Mouse (Mus musculus) forebrain, embryonic 13.5 days (tissue): ENCODE data around the gene Ascl4. TPM values are rescaled to one million over a fixed set of nuclear protein-coding genes. Genes with fewer than 3 reads are reported as not detected.

Experiments
- ATAC-seq: fragments of 200-750 bp; cut with Nextera tagmentation; 2 replicates; pipeline ENCODE4 v1.8.0; 2017
- H3K27ac ChIP-seq: fragments of 300-500 bp; sonication (generic); 2 replicates; pipeline ENCODE4 v1.5.1; 2015; ENCODE audit warnings: inconsistent platforms, mild to moderate bottlenecking, moderate library complexity
- H3K27me3 ChIP-seq: fragments of 300-500 bp; sonication (generic); 2 replicates; pipeline ENCODE4 v1.6.1; 2015; ENCODE audit warnings: mild to moderate bottlenecking, inconsistent platforms
- H3K36me3 ChIP-seq: fragments of 300-500 bp; sonication (generic); 2 replicates; pipeline ENCODE4 v1.6.1; 2015; ENCODE audit warnings: mild to moderate bottlenecking, inconsistent platforms; ENCODE audit not compliant: poor library complexity, severe bottlenecking
- H3K4me1 ChIP-seq: fragments of 300-500 bp; sonication (generic); 2 replicates; pipeline ENCODE4 v1.6.1; 2015; ENCODE audit warnings: inconsistent platforms
- H3K4me2 ChIP-seq: fragments of 300-500 bp; sonication (generic); 2 replicates; pipeline ENCODE4 v1.6.1; 2015; ENCODE audit warnings: inconsistent platforms, mild to moderate bottlenecking, moderate library complexity
- H3K4me3 ChIP-seq: fragments of 300-500 bp; sonication (generic); 2 replicates; pipeline ENCODE4 v1.5.1; 2015; ENCODE audit warnings: mild to moderate bottlenecking, inconsistent platforms
- H3K9ac ChIP-seq: fragments of 300-500 bp; sonication (generic); 2 replicates; pipeline ENCODE4 v1.6.1; 2015; ENCODE audit warnings: mild to moderate bottlenecking, inconsistent platforms
- H3K9me3 ChIP-seq: fragments of 300-500 bp; sonication (generic); replicated peaks from 2 replicates; pipeline ENCODE4 v1.6.1; 2016; ENCODE audit warnings: inconsistent platforms
- WGBS: fragments of 180-500 bp; shearing (Covaris S2); methylation state at CpG from one replicate; pipeline ENCODE4 v1.1.7; 2015; 5-methylcytosine and 5-hydroxymethylcytosine counted together
- polyA plus RNA-seq: library from polyadenylated mRNA; unstranded; fragments of >200 nt; fragmentation: Nextera tagmentation; extraction: Ambion mirVana; gene quantifications from 2 replicates; pipeline ENCODE4 v1.2.1, GENCODE M21; 2015

Ascl4 gene
- polyA plus RNA-seq, 1 experiment from 2014 or later, result 0.41 TPM

DNA sequence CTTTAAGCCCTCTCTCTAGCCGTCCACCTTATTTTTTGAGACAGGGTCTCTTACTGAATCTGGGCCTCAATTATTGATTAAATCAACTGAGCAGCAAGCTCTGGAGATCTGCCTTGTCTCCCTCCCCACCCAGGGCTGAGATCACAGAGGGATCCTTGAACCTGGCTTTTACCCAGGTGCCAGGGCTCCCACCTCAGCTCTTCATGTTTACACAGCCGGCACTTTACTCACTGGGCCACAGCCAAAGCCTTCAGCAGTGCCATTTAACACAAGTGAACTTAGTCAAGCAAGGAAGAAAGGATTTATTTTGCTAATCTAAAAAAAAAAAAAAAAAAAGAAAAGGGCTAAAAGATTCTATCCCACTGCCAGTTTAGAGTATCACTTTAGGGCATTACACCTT, 26.9 kb downstream of the Ascl4 start:
- Histone ChIP-seq H3K9ac (no peak overlapping the region), H3K4me1 (peaks cover 13% of the 10 kb centered on the region), H3K36me3 (peaks cover 55% of the 10 kb centered on the region), H3K9me3 (no peaks in the 10 kb centered on the region), H3K27me3 (no peaks in the 10 kb centered on the region), H3K27ac (no peak overlapping the region), H3K4me3 (no peak overlapping the region), H3K4me2 (no peak overlapping the region)
- no peak for ATAC-seq
- WGBS, result 84% methylated on average over 2 of the region's 2 CpGs

DNA sequence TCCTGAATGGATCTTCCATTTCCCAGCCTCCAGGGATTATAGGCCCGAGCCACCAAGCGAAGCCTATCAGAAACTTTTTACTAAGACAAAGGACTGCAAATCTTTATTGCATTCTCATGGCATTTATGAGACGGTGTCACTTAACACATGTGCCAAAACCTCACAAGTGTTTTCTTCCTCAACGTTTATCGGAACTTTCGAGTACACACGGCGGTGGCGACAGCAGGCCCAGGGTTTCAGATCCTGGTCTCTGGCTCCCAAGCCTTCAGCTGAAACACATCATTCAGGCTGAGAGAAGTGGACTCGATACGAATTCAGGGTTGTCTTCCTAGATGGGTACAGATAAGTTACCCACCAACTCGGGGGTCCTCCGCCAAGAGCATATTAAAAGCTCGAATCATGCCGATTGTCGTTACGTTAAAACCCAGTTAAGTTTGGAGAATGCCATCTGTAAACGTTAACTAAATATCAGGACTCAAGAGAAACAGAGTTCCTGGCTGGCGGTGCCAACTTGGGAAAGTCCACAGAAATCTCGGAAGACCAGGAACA, 29.5 kb downstream of the Ascl4 start:
- H3K27ac ChIP-seq, result peak overlapping the region; percentile 73; the same call in 1 of the 2 replicates
- peaks cover 32% of the 10 kb centered on the region for H3K36me3 ChIP-seq
- H3K4me3 ChIP-seq, result peak overlapping the region; percentile 99
- H3K4me1 ChIP-seq, result peaks cover 13% of the 10 kb centered on the region
- H3K9me3 ChIP-seq, result no peaks in the 10 kb centered on the region
- 0 out of 2 replicates have a peak, but pooled peaks have one; percentile 23 for ATAC-seq
- H3K27me3 ChIP-seq, result no peaks in the 10 kb centered on the region
- peak overlapping the region; percentile 83 for H3K4me2 ChIP-seq
- 5% methylated on average over 20 of the region's 20 CpGs for WGBS
- H3K9ac ChIP-seq, result peak overlapping the region; percentile 93

DNA sequence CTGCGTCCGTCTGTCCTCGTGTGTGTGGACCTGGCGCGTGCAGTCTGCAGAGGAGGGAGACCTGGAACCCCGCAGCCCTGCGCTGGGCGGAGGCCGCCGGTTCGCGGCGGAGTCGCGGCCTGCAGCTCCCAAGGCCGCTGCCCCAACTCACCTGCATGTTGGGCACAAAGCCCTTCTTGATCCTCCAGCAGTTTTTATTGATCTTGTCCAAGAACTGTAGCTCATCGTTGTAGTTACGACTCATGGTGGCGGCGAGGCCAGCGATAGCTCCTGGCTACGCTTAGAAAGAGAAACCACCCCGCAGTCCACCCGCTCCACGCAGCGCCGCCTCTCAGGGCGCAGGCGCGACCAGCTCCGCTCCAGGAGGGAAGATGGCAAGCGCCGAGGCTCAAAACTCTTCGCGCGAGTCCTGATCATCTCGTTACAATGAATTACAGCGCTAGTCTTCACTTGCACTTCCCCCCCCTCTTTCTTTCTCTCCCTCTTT, 30.0 kb downstream of the Ascl4 start, which contains the start of gene Rtcb:
TSS of gene Rtcb (minus strand) at position 360 of the 487 bp plus-strand sequence.
- peak; percentile 94 for ATAC-seq
- Histone ChIP-seq H3K27me3 (no peaks in the 10 kb centered on the region), H3K36me3 (peaks cover 27% of the 10 kb centered on the region), H3K9me3 (no peaks in the 10 kb centered on the region), H3K9ac (peak within 1 kb of the TSS; percentile 93), H3K4me2 (peak within 1 kb of the TSS; percentile 83), H3K4me1 (peaks cover 13% of the 10 kb centered on the region), H3K27ac (peak within 1 kb of the TSS; percentile 73; the same call in 1 of the 2 replicates), H3K4me3 (peak within 1 kb of the TSS; percentile 99)
- under 1% methylated on average over 38 of the region's 38 CpGs for WGBS

DNA sequence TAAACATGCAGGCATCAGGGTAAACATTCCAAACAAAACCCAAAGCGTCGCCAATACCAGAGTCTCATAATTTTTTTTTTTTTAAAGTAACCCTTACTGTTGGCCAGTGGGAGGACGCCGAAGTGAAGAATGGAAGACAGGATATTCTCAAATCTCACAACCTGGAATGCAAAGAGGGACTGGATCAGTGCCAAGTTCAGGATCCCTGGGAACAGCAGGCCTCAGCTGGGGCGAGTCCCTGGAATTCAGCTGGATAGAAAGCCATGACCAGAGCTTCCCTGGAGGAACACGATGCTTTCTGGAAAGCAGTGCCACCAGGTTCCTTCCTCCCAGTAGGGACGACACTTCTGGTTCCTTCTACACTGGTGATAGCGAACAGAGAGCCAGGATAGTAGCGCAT, 35.4 kb downstream of the Ascl4 start:
- Histone ChIP-seq H3K4me1 (no peaks in the 10 kb centered on the region), H3K36me3 (no peaks in the 10 kb centered on the region), H3K27me3 (no peaks in the 10 kb centered on the region; the same call in 1 of the 2 replicates), H3K4me3 (no peak overlapping the region), H3K9me3 (no peaks in the 10 kb centered on the region), H3K9ac (no peak overlapping the region), H3K4me2 (no peak overlapping the region), H3K27ac (no peak overlapping the region)
- no peak for ATAC-seq
- WGBS, result 80% methylated on average over 9 of the region's 9 CpGs

DNA sequence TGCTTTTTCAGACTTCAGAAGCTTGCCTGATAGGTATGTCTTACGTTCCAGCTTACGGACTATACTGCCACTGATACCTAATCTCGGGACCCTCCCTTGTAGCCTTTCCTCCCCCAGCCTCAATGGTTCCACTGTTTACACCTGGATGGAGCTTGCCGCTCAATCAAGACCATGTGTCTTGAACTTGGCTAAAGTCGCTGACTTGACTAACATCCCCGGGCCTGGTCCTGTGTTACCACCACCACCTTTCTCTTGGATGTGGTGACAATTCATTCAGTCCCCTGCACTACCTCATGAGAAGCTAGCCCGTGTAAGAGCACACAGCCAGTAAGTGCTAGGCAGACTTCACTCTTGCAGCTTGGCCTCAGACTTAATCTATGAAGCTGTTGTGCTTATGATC, 36.8 kb downstream of the Ascl4 start:
- no peak overlapping the region for H3K9ac ChIP-seq
- WGBS, result 91% methylated on average over 7 of the region's 7 CpGs
- no peaks in the 10 kb centered on the region for H3K4me1 ChIP-seq
- H3K36me3 ChIP-seq, result no peaks in the 10 kb centered on the region
- no peak overlapping the region for H3K4me3 ChIP-seq
- no peak overlapping the region for H3K4me2 ChIP-seq
- no peaks in the 10 kb centered on the region; the same call in 1 of the 2 replicates for H3K27me3 ChIP-seq
- ATAC-seq, result no peak
- H3K27ac ChIP-seq, result no peak overlapping the region
- H3K9me3 ChIP-seq, result no peaks in the 10 kb centered on the region

DNA sequence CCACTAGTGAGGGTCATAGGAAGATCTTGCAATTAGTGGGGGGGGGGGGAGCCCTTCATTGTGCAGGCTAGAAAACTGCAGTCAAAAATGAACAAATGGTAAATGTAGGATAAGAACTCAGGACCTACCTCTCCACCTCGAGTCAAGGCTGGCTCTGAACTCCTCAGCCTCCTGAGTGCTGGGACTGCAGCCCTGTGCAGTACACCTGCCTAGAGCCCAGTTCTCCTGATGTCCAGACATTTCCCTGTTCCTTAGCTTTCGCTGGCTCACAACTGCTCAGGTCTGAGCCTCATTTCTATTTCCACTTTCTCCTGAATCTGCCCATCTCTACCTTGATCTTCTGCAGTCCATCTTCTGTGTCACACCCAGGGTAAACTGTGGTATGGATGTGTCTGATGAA, 39.0 kb downstream of the Ascl4 start:
- Histone ChIP-seq H3K9ac (no peak overlapping the region), H3K27me3 (no peaks in the 10 kb centered on the region; the same call in 1 of the 2 replicates)
- no peak for ATAC-seq

DNA sequence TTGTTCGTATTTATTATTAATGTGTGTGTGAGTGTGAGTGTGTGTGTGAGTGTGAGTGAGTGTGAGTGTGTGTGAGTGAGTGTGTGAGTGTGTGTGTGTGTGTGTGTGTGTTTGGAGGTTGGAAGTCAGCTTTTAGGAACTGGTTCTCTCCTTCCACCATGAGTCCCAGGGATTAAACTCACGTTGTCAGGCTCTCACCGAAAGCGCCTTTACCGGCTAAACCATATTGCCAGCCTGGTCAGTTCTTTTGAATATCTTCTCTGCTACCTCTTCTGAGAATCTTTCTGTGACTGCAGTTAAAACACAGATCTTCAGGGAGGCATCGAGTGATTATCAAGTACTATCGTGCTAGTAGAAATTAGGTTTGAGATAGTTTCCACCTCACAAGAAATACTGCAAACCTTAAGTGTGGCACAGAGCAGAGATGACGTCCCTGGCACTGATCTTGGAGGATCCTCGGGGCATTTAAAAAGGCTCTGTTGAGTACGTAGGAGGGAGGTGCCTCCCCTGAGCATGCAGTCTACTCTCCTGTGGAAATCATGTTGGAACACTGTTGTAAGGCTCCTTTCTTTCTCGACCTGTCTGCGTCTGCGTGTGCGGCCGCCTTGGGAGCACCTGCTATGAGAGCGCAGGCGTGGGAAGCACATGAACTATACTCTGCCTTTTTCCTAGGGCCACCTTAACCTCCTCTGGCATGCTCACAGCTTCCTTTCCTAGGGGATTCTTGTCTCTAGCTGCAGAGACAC, 40.1 kb downstream of the Ascl4 start:
- Histone ChIP-seq H3K9ac (no peak overlapping the region), H3K27me3 (no peaks in the 10 kb centered on the region; the same call in 1 of the 2 replicates), H3K4me3 (no peak overlapping the region), H3K27ac (no peak overlapping the region), H3K9me3 (no peaks in the 10 kb centered on the region), H3K4me1 (no peaks in the 10 kb centered on the region), H3K4me2 (no peak overlapping the region), H3K36me3 (no peaks in the 10 kb centered on the region)
- WGBS, result 63% methylated on average over 17 of the region's 17 CpGs
- ATAC-seq, result no peak

More for the DNA sequence above, 39.0 kb downstream of the Ascl4 start:
- no peaks in the 10 kb centered on the region for H3K36me3 ChIP-seq
- H3K4me3 ChIP-seq, result no peak overlapping the region
- no peaks in the 10 kb centered on the region for H3K4me1 ChIP-seq
- H3K4me2 ChIP-seq, result no peak overlapping the region
- 51% methylated on average over 2 of the region's 2 CpGs for WGBS
- H3K9me3 ChIP-seq, result no peaks in the 10 kb centered on the region
- H3K27ac ChIP-seq, result no peak overlapping the region

DNA sequence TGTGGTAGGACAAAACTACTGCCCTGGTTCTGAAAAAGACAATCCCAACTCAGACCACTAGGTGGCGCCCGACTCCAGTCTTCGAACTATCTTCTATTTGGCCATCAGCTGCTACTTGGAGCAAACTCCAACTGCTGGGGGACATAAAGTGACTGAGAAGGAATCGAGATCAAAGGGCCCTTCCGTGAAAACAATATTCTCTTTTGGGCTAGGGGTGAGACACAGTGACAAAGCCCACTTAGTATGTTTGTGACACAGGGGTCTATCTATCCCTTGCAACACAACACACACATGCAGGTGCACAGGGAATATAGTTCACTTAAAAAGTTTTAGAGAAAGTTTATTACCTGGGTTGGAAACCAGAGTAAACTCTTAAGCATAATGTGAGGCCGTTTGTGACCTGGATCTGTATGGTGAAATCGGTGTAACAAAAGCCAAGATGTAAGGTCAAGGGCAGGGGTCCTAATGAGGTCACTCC, 40.7 kb downstream of the Ascl4 start:
- no peaks in the 10 kb centered on the region for H3K4me1 ChIP-seq
- H3K27me3 ChIP-seq, result no peaks in the 10 kb centered on the region; the same call in 1 of the 2 replicates
- no peak overlapping the region for H3K9ac ChIP-seq
- H3K36me3 ChIP-seq, result no peaks in the 10 kb centered on the region
- no peaks in the 10 kb centered on the region for H3K9me3 ChIP-seq
- H3K27ac ChIP-seq, result no peak overlapping the region
- ATAC-seq, result peak; percentile 68; the same call in 1 of the 2 replicates
- no peak overlapping the region for H3K4me3 ChIP-seq
- 12% methylated on average over 7 of the region's 7 CpGs for whole genome bisulfite sequencing
- H3K4me2 ChIP-seq, result no peak overlapping the region

DNA sequence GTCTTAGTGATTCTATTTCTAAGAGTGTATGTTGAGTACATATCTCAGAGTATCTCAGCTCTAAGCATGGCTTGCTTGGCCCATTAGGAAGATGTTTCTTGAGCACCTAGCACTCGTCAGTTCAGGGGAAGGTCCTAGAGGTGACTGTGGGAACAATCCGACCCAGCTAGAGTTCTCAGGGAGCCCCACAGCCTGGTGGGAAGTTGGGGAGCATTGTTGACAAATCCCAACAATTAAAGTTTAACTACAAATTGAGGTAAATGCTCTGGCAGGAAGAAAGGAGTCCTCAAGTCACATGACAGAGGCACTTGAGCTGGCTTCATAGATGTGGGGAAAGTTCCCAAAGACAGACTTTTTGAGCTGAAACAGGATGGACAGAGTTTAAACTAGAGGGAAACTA, 41.2 kb downstream of the Ascl4 start:
- no peaks in the 10 kb centered on the region for H3K4me1 ChIP-seq
- WGBS, result 56% methylated on average over 2 of the region's 2 CpGs
- no peaks in the 10 kb centered on the region for H3K36me3 ChIP-seq
- H3K4me2 ChIP-seq, result no peak overlapping the region
- no peak overlapping the region for H3K27ac ChIP-seq
- H3K9me3 ChIP-seq, result no peaks in the 10 kb centered on the region
- no peak overlapping the region for H3K9ac ChIP-seq
- H3K27me3 ChIP-seq, result no peaks in the 10 kb centered on the region; the same call in 1 of the 2 replicates
- ATAC-seq, result no peak
- H3K4me3 ChIP-seq, result no peak overlapping the region

DNA sequence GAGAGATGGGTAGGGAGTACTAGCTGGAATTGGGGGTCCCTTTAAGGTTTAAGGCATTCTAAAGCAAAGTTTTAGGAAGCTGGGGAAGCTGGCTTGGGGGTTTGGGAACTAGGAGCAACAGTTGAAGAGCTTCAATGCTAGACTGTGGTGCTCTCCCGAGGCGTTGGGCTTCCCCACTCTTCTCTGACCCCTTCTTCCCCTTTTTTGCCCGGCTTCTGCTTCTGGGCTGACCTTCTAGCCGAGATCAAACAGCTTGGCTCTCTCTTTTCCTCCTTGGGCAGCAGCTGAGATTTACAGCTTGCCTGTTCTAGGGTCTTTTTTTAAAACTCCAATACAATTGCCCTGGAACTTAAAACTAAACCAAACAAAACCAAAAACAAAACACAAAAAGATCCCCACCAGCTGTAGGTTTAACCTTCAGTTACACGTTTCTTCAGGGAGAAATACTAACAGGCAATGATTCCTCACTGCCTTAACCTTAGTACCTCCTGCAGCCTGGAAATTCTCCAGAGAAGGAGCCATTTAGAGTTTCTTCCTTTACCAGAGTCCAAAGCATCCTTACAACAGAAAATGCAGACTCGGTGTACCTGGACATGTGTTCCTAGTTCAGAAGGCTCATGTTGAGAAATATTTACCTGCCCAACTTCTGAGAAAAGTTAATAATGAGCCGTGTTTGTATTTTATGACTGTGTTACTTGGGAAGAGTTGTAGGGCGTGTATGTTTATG, 42.6 kb downstream of the Ascl4 start:
- Histone ChIP-seq H3K4me2 (no peak overlapping the region), H3K9me3 (peaks cover 9% of the 10 kb centered on the region; the same call in 1 of the 2 replicates), H3K9ac (no peak overlapping the region), H3K4me1 (no peaks in the 10 kb centered on the region), H3K36me3 (no peaks in the 10 kb centered on the region), H3K4me3 (no peak overlapping the region), H3K27me3 (no peaks in the 10 kb centered on the region), H3K27ac (no peak overlapping the region)
- WGBS, result 73% methylated on average over 8 of the region's 8 CpGs
- no peak for ATAC-seq

DNA sequence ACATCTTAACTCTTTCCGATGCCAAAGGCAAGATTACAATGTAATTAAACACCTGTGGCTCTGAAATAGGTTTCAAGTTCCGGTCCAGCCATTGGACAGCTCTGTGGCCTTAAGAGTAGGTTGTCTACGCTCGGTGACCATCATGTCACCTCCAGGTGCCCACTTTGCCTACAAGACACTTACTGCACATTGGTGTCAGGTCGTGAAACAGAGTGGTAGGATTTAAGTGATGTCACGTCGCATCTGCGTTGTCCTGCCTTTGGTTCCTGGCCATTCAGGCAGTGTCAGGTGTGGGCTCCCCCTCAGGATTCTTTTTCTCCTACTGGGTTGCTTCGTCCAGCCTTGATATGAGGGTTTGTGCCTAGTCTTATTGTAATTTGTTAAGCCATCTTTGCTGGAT, 44.3 kb downstream of the Ascl4 start:
- Histone ChIP-seq H3K9ac (no peak overlapping the region), H3K27ac (no peak overlapping the region), H3K9me3 (peaks cover 9% of the 10 kb centered on the region; the same call in 1 of the 2 replicates), H3K4me2 (no peak overlapping the region), H3K27me3 (no peaks in the 10 kb centered on the region), H3K36me3 (no peaks in the 10 kb centered on the region), H3K4me1 (no peaks in the 10 kb centered on the region), H3K4me3 (no peak overlapping the region)
- no peak for ATAC-seq
- 90% methylated on average over 9 of the region's 9 CpGs for WGBS

DNA sequence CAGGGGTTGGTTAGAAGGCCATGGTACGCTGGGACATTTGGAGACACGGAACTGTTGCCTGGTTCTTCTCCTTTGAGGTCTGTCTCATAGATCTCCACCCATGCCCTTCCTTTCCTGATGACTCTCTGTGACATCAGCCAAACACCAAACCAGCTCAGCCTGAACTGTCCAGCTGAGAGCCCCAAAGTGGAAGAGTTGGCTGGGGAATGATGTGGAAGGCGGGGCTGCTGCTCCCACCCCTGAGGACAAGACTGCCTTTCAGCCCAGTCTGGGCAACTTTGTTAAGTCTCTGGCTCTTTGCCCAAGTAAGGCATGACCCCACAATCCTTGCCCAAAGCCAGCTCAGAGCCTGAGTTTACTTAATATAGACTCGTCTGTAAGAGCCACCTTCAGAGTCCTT, 45.4 kb downstream of the Ascl4 start:
- Histone ChIP-seq H3K27me3 (no peaks in the 10 kb centered on the region), H3K4me1 (no peaks in the 10 kb centered on the region), H3K27ac (no peak overlapping the region), H3K4me3 (no peak overlapping the region), H3K36me3 (no peaks in the 10 kb centered on the region), H3K9ac (no peak overlapping the region), H3K4me2 (no peak overlapping the region), H3K9me3 (peaks cover 9% of the 10 kb centered on the region; the same call in 1 of the 2 replicates)
- WGBS, result 79% methylated on average over 4 of the region's 4 CpGs
- no peak for ATAC-seq
